Mouse (Mus musculus): ENCODE data around the gene Arap1. TPM values are rescaled to one million over a fixed set of nuclear protein-coding genes. Genes with fewer than 3 reads are reported as not detected.

Arap1 gene
- total and polyA plus RNA-seq, 3 experiments, result 21.2 to 46.1 (median 38.5) TPM

GRCm38 (mm10) chr7:101394569-101394968 lies 46.7 kb downstream of the Arap1 start:
- no peaks in the 10 kb centered on the region for H3K79me2 ChIP-seq (replicated peaks; ENCODE audit: control insufficient read depth, extremely low read depth, insufficient read depth, poor library complexity, severe bottlenecking)
- H3K4me2 ChIP-seq (ENCODE audit: insufficient read depth, low read depth, poor library complexity, severe bottlenecking), result no peak overlapping the region

GRCm38 (mm10) chr7:101395471-101395870 lies 47.6 kb downstream of the Arap1 start:
- DNase-seq (ENCODE audit: extremely low read depth), result no peak
- no peak overlapping the region for H3K9ac ChIP-seq (ENCODE audit: insufficient read depth, low read depth)
- dilution Hi-C loops (cut with MboI; ENCODE audit: extremely low pct_ligation_motif_present, extremely low pct_unique_long_range_greater_than_20kb, low sequenced_read_pairs), result no loop called here
- H3K27me3 ChIP-seq (replicated peaks), result no peaks in the 10 kb centered on the region
- no peak overlapping the region for H3K4me3 ChIP-seq (replicated peaks in 1 of 3; ENCODE audit: low read depth in 2 of 3, low read length in 2 of 3, poor library complexity in 1 of 3)
- in situ Hi-C loops (cut with MboI; ENCODE audit: low pct_ligation_motif_present, low pct_unique_long_range_greater_than_20kb, low sequenced_read_pairs), result no loop called here
- H3K4me1 ChIP-seq (ENCODE audit: control insufficient read depth in 1 of 2, insufficient read depth in 2 of 2), result no peaks in the 10 kb centered on the region
- no peak overlapping the region for H3K27ac ChIP-seq (ENCODE audit: insufficient read depth, low read depth)
- no peaks in the 10 kb centered on the region for H3K79me2 ChIP-seq (replicated peaks; ENCODE audit: control insufficient read depth, extremely low read depth, insufficient read depth, poor library complexity, severe bottlenecking)
- no peak overlapping the region for H3K4me2 ChIP-seq (ENCODE audit: insufficient read depth, low read depth, poor library complexity, severe bottlenecking)
- TF ChIP-seq RCOR1 (conservative IDR thresholded peaks at IDR 0.05; ENCODE audit: low read depth, low read length) (no peak), POLR2A (IDR thresholded peaks at IDR 0.05; ENCODE audit: low read depth, low read length) (no peak), IRF4 (IDR thresholded peaks at IDR 0.05; ENCODE audit: low read depth, low read length) (no peak), PAX5 (IDR thresholded peaks at IDR 0.05; ENCODE audit: low read length) (no peak), TCF12 (IDR thresholded peaks at IDR 0.05; ENCODE audit: low read depth, low read length) (no peak), JUND (conservative IDR thresholded peaks at IDR 0.05; ENCODE audit: low read depth, low read length) (no peak), EP300 (IDR thresholded peaks at IDR 0.05; ENCODE audit: low read length) (no peak)
- H3K9me3 ChIP-seq (replicated peaks; ENCODE audit: low read length), result no peaks in the 10 kb centered on the region
- peaks cover 90 to 99% of the 10 kb centered on the region in 2 experiments for H3K36me3 ChIP-seq (replicated peaks in 1 of 2; ENCODE audit: control insufficient read depth in 1 of 2, insufficient read depth in 1 of 2, low read length in 1 of 2)

More at GRCm38 (mm10) chr7:101394569-101394968, 46.7 kb downstream of the Arap1 start:
- Histone ChIP-seq H3K9ac (ENCODE audit: insufficient read depth, low read depth) (no peak overlapping the region), H3K9me3 (replicated peaks; ENCODE audit: low read length) (no peaks in the 10 kb centered on the region), H3K36me3 (replicated peaks in 1 of 2; ENCODE audit: control insufficient read depth in 1 of 2, insufficient read depth in 1 of 2, low read length in 1 of 2) (peaks cover 91 to 99% of the 10 kb centered on the region in 2 experiments), H3K4me3 (replicated peaks in 1 of 3; ENCODE audit: low read depth in 2 of 3, low read length in 2 of 3, poor library complexity in 1 of 3) (no peak overlapping the region), H3K27ac (ENCODE audit: insufficient read depth, low read depth) (no peak overlapping the region), H3K27me3 (replicated peaks) (no peaks in the 10 kb centered on the region), H3K4me1 (ENCODE audit: control insufficient read depth in 1 of 2, insufficient read depth in 2 of 2) (no peaks in the 10 kb centered on the region)
- in situ Hi-C loops (cut with MboI; ENCODE audit: low pct_ligation_motif_present, low pct_unique_long_range_greater_than_20kb, low sequenced_read_pairs) (no loop called here), dilution Hi-C loops (cut with MboI; ENCODE audit: extremely low pct_ligation_motif_present, extremely low pct_unique_long_range_greater_than_20kb, low sequenced_read_pairs) (no loop called here)
- TF ChIP-seq POLR2A (IDR thresholded peaks at IDR 0.05; ENCODE audit: low read depth, low read length) (no peak), EP300 (IDR thresholded peaks at IDR 0.05; ENCODE audit: low read length) (no peak), USF1 (IDR thresholded peaks at IDR 0.05; ENCODE audit: low read depth, low read length) (no peak), KAT2A (IDR thresholded peaks at IDR 0.05; ENCODE audit: insufficient replicate concordance, low read length) (no peak), IRF4 (IDR thresholded peaks at IDR 0.05; ENCODE audit: low read depth, low read length) (no peak), HCFC1 (IDR thresholded peaks at IDR 0.05; ENCODE audit: low read depth, low read length) (no peak), JUND (conservative IDR thresholded peaks at IDR 0.05; ENCODE audit: low read depth, low read length) (no peak), TBP (conservative IDR thresholded peaks at IDR 0.05; ENCODE audit: low read depth, low read length) (no peak), CHD1 (IDR thresholded peaks at IDR 0.05; ENCODE audit: low read depth, low read length) (no peak), PAX5 (IDR thresholded peaks at IDR 0.05; ENCODE audit: low read length) (no peak), SIN3A (IDR thresholded peaks at IDR 0.05; ENCODE audit: low read length) (no peak), ZMIZ1 (IDR thresholded peaks at IDR 0.05; ENCODE audit: low read depth, low read length) (no peak), NRF1 (IDR thresholded peaks at IDR 0.05; ENCODE audit: low read depth, low read length) (no peak), NELFE (IDR thresholded peaks at IDR 0.05; ENCODE audit: low read depth, low read length) (no peak), ZKSCAN1 (IDR thresholded peaks at IDR 0.05; ENCODE audit: borderline replicate concordance, low read depth, low read length) (no peak), CTCF (conservative IDR thresholded peaks at IDR 0.05 in 1 of 2, IDR thresholded peaks at IDR 0.05 in 1 of 2; ENCODE audit: low read depth in 2 of 2, low read length in 2 of 2) (no peak), USF2 (conservative IDR thresholded peaks at IDR 0.05; ENCODE audit: low read depth, low read length) (no peak), RCOR1 (conservative IDR thresholded peaks at IDR 0.05; ENCODE audit: low read depth, low read length) (no peak), POLR2AphosphoS2 (IDR thresholded peaks at IDR 0.05; ENCODE audit: low read depth, low read length) (no peak), BHLHE40 (IDR thresholded peaks at IDR 0.05; ENCODE audit: low read depth, low read length) (no peak)
- no peak for DNase-seq (ENCODE audit: extremely low read depth)

Data from CH12.LX (cell line).